Mouse (Mus musculus) midbrain, embryonic 14.5 days (tissue): ENCODE measurements around the gene Ubl7. TPM values are rescaled to one million over a fixed set of nuclear protein-coding genes. Genes with fewer than 3 reads are reported as not detected.

Experiments used
- ATAC-seq: fragments of 200-750 bp; cut with Nextera tagmentation; 2 replicates; pipeline ENCODE4 v1.8.0; 2017; ENCODE audit warnings: moderate number of reproducible peaks, moderate library complexity; ENCODE audit not compliant: low FRiP score, low TSS enrichment
- DNase-seq: peaks from one replicate; pipeline ENCODE4 v3.0.0-alpha.2; 2015
- H3K27ac ChIP-seq: fragments of 300-500 bp; sonication (generic); replicated peaks from 2 replicates; pipeline ENCODE4 v1.5.1; 2014; ENCODE audit warnings: mild to moderate bottlenecking, low read depth, low read length, moderate library complexity
- H3K27me3 ChIP-seq: fragments of 300-500 bp; sonication (generic); 2 replicates; pipeline ENCODE4 v1.6.1; 2014; ENCODE audit warnings: low read length, control low read depth, mixed read lengths; ENCODE audit not compliant: control insufficient read depth, insufficient read depth
- H3K36me3 ChIP-seq: fragments of 300-500 bp; sonication (generic); 2 replicates; pipeline ENCODE4 v1.6.1; 2014; ENCODE audit warnings: low read length, control low read depth; ENCODE audit not compliant: control insufficient read depth, insufficient read depth
- H3K4me1 ChIP-seq: fragments of 300-500 bp; sonication (generic); 2 replicates; pipeline ENCODE4 v1.6.1; 2014; ENCODE audit warnings: mild to moderate bottlenecking, antibody characterized with exemption, low read length, control low read depth; ENCODE audit not compliant: control insufficient read depth, insufficient read depth
- H3K4me2 ChIP-seq: fragments of 300-500 bp; sonication (generic); 2 replicates; pipeline ENCODE4 v1.6.1; 2014; ENCODE audit warnings: mild to moderate bottlenecking, low read length, moderate library complexity
- H3K4me3 ChIP-seq: fragments of 300-500 bp; sonication (generic); replicated peaks from 2 replicates; pipeline ENCODE4 v1.5.1; 2014; ENCODE audit warnings: low read depth, low read length
- H3K9ac ChIP-seq: fragments of 300-500 bp; sonication (generic); replicated peaks from 2 replicates; pipeline ENCODE4 v1.6.1; 2014; ENCODE audit warnings: mild to moderate bottlenecking, low read length, moderate library complexity
- H3K9me3 ChIP-seq: fragments of 300-500 bp; sonication (generic); 2 replicates; pipeline ENCODE4 v1.6.1; 2016; ENCODE audit warnings: low read length, control low read depth, mixed read lengths; ENCODE audit not compliant: control insufficient read depth
- WGBS: fragments of 180-500 bp; shearing (Covaris S2); extraction: QIAGEN DNeasy Blood & Tissue Kit; methylation state at CpG from one replicate; pipeline ENCODE4 v1.1.7; 2014; 5-methylcytosine and 5-hydroxymethylcytosine counted together
- polyA plus RNA-seq: library from polyadenylated mRNA; unstranded; fragments of >200 nt; fragmentation: Nextera tagmentation; extraction: Ambion mirVana; gene quantifications from 2 replicates; pipeline ENCODE4 v1.2.1, GENCODE M21; 2014

Gene Ubl7
- polyA plus RNA-seq, 1 experiment from 2014 or later = 165 TPM

GRCm38 (mm10) chr9:57956196-57956837, 45.5 kb downstream of the Ubl7 start:
- WGBS = 85% methylated on average over 9 of the region's 9 CpGs
- no peak overlapping the region for H3K27ac ChIP-seq
- peaks cover 58% of the 10 kb centered on the region for H3K36me3 ChIP-seq
- ATAC-seq (no peak), DNase-seq (no peak)
- no peaks in the 10 kb centered on the region for H3K9me3 ChIP-seq
- no peak overlapping the region for H3K4me3 ChIP-seq
- H3K4me1 ChIP-seq = no peaks in the 10 kb centered on the region; the same call in 1 of the 2 replicates
- no peaks in the 10 kb centered on the region for H3K27me3 ChIP-seq
- no peak overlapping the region for H3K9ac ChIP-seq
- no peak overlapping the region for H3K4me2 ChIP-seq

DNA sequence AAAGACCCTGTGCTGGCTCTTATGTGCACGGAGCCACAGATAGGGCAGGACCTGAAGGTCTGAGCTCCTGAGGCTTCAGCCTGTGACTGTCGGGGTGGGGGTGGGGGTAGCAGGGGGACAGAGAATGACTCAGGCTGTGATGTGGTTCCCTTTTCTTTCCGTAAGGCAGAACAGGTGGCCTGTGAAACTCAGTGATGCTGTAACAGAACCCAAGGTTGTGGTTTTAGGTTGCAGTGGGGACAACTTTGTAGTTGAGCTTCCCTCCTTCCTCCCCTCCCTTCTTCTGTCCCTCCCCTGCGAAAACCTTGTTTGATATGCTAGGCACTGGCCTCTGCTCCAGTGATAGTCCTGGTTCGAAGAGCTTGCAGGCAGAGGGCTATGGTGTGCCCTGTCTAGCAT, 46.1 kb downstream of the Ubl7 start:
- WGBS = 89% methylated on average over 5 of the region's 5 CpGs
- no peak for ATAC-seq
- Histone ChIP-seq H3K4me3 (no peak overlapping the region), H3K9ac (no peak overlapping the region), H3K36me3 (peaks cover 62% of the 10 kb centered on the region), H3K4me1 (no peaks in the 10 kb centered on the region; the same call in 1 of the 2 replicates), H3K27me3 (no peaks in the 10 kb centered on the region), H3K4me2 (no peak overlapping the region), H3K9me3 (no peaks in the 10 kb centered on the region), H3K27ac (no peak overlapping the region)
- DNase-seq = no peak

DNA sequence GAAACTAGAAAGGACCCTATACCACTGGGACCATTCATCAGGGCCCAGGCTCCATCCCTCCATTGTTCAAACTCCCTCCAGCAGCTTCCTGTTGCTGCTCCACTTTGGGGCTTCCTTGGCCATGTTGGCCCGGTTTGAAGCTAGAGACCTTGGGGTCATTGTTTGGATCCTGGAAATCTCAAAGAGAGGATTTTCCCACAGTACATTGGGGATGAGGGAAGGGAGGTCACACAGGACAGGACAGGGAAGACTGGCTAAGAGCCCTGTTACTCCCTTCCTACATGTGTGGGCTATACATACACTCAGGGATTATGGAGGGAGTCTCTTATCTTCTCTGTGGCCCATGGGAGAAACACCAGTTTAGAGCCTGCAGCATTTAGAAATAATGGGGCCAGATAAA, 47.8 kb downstream of the Ubl7 start:
- no peak for ATAC-seq
- peaks cover 70% of the 10 kb centered on the region for H3K36me3 ChIP-seq
- H3K4me1 ChIP-seq = no peaks in the 10 kb centered on the region

DNA sequence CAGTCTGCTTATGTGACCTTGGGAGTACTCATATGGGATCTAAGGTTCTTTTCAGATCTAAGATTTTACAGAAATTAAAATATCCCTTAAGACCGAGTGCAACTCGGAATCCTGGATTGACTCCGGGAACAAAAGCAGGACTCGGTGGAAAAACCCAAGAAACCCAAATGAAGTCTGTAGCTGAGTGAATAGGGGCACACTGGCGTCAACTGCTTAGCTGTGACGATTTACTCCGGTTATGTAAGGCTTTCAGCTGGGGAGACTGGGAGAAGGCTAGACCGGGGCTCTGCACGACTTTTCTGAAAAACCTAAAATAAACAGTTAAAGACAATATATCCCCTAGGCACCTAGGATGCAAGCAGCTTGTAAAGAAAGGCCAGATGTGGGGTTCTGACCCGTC, 48.6 kb downstream of the Ubl7 start:
- Histone ChIP-seq H3K36me3 (peaks cover 70% of the 10 kb centered on the region), H3K27ac (no peak overlapping the region), H3K9ac (no peak overlapping the region), H3K4me1 (0 out of 2 replicates have a peak, but pooled peaks cover 2% of the 10 kb centered on the region), H3K9me3 (no peaks in the 10 kb centered on the region), H3K4me3 (no peak overlapping the region), H3K27me3 (no peaks in the 10 kb centered on the region), H3K4me2 (no peak overlapping the region)
- WGBS = 78% methylated on average over 10 of the region's 10 CpGs
- ATAC-seq (no peak), DNase-seq (no peak)

More for the DNA sequence above, 47.8 kb downstream of the Ubl7 start:
- WGBS = 89% methylated on average over 1 of the region's 1 CpGs
- Histone ChIP-seq H3K9me3 (no peaks in the 10 kb centered on the region), H3K9ac (no peak overlapping the region), H3K4me2 (no peak overlapping the region), H3K4me3 (no peak overlapping the region), H3K27ac (no peak overlapping the region), H3K27me3 (no peaks in the 10 kb centered on the region)
- no peak for DNase-seq

GRCm38 (mm10) chr9:57959886-57960866, 49.4 kb downstream of the Ubl7 start:
- 0 out of 2 replicates have a peak, but pooled peaks cover 3% of the 10 kb centered on the region for H3K4me1 ChIP-seq
- no peaks in the 10 kb centered on the region for H3K9me3 ChIP-seq
- H3K27ac ChIP-seq = no peak overlapping the region
- H3K9ac ChIP-seq = no peak overlapping the region
- ATAC-seq (no peak), DNase-seq (no peak)
- WGBS = 93% methylated on average over 17 of the region's 17 CpGs
- no peak overlapping the region for H3K4me2 ChIP-seq
- H3K4me3 ChIP-seq = no peak overlapping the region
- no peaks in the 10 kb centered on the region for H3K27me3 ChIP-seq
- peaks cover 63% of the 10 kb centered on the region for H3K36me3 ChIP-seq

- WGBS = 87% methylated on average over 15 of the region's 15 CpGs
- ATAC-seq (no peak), DNase-seq (no peak)
- Histone ChIP-seq H3K9me3 (no peaks in the 10 kb centered on the region), H3K4me3 (no peak overlapping the region), H3K9ac (no peak overlapping the region), H3K4me2 (no peak overlapping the region), H3K27ac (no peak overlapping the region), H3K36me3 (peaks cover 53% of the 10 kb centered on the region), H3K27me3 (no peaks in the 10 kb centered on the region), H3K4me1 (0 out of 2 replicates have a peak, but pooled peaks cover 3% of the 10 kb centered on the region)
These were observed 50.4 kb downstream of the Ubl7 start for GRCm38 (mm10) chr9:57961226-57961625.

- Histone ChIP-seq H3K9ac (no peak overlapping the region), H3K4me2 (no peak overlapping the region), H3K27me3 (no peaks in the 10 kb centered on the region), H3K27ac (no peak overlapping the region), H3K4me1 (0 out of 2 replicates have a peak, but pooled peaks cover 3% of the 10 kb centered on the region), H3K36me3 (peaks cover 46% of the 10 kb centered on the region), H3K9me3 (no peaks in the 10 kb centered on the region), H3K4me3 (no peak overlapping the region)
- WGBS = 72% methylated on average over 17 of the region's 17 CpGs
- DNase-seq (no peak), ATAC-seq (no peak)
These were observed 51.3 kb downstream of the Ubl7 start for GRCm38 (mm10) chr9:57961863-57962778.
